Comparison of ENCODE assay signal across 30 mouse cellular contexts in the genomic region with DNA sequence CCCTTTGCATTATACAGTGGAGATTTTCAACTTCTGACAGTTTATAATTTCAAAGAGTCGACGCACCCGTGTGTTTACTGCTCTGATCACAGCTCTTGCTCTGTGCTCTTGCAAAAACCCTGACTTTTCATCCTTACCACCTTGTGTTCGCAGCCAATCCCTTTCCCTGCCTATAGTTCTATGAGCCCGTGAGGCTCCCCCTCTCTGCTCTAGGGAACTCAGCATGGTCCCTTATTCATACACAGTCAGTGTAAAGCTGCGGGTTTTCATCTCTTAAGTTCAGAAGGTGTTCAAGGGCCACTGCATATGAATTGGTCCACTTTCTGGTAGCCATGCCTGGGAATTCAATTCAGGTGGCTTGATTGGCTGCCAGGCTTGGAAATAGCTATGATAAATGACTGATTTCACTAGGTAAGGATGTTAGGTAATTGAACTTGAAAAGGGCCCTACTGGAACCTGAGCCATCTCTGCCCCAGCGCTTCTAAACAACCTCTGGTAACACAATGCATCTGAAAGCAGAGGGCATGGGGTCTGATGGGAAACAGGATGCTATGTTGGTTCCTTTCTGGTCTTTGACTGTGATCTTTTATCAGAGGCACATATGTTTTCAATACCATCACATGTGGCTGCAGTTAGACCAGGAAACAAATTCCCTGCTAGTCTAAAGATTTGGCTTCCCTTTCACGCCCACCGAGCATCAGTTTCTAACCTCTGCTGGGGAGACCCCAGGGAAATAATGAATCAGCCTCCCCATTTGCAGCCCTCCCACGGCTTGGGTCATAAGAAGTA. TPM values are rescaled to one million over a fixed set of nuclear protein-coding genes. Genes with fewer than 3 reads are reported as not detected.
DNase-seq lines count a peak whose midpoint lies in the region; ATAC-seq lines count a peak whose summit lies in the region.
"Had no signal": no experiment of that assay in that cellular context is flagged by ENCODE, and none has a peak within 500 bp of the region (broad histone marks: within the 10 kb centered on the region; RNA-seq: fewer than 3 reads in every experiment).

No protein-coding gene starts in this region.

- H3K36me3 ChIP-seq in forebrain, embryonic 14.5 days (ENCODE audit: control insufficient read depth, insufficient read depth, low read length), result no peaks in the 10 kb centered on the region
- no peaks in the 10 kb centered on the region for H3K36me3 ChIP-seq in forebrain, embryonic 11.5 days (ENCODE audit: control insufficient read depth, insufficient read depth, low read length)
- H3K36me3 ChIP-seq in limb, embryonic 10.5 days, result no peaks in the 10 kb centered on the region
- H3K36me3 ChIP-seq: liver, embryonic 12.5 days; midbrain, embryonic 12.5 days had no signal

- no peaks in the 10 kb centered on the region for H3K27me3 ChIP-seq in forebrain, embryonic 14.5 days (replicated peaks; ENCODE audit: control insufficient read depth, insufficient read depth, low read length)
- no peaks in the 10 kb centered on the region for H3K27me3 ChIP-seq in forebrain, embryonic 11.5 days (ENCODE audit: control insufficient read depth, insufficient read depth, low read length)
- H3K27me3 ChIP-seq in limb, embryonic 10.5 days (ENCODE audit: low read depth, poor library complexity, severe bottlenecking), result no peaks in the 10 kb centered on the region
- H3K27me3 ChIP-seq: CH12.LX; liver, embryonic 12.5 days; midbrain, embryonic 12.5 days had no signal

- no peaks in the 10 kb centered on the region for H3K4me1 ChIP-seq in forebrain, embryonic 14.5 days (ENCODE audit: control insufficient read depth, insufficient read depth, low read length)
- no peaks in the 10 kb centered on the region; the same call in 1 of the 2 replicates for H3K4me1 ChIP-seq in forebrain, embryonic 11.5 days (replicated peaks; ENCODE audit: control insufficient read depth, insufficient read depth, low read length)
- H3K4me1 ChIP-seq in limb, embryonic 10.5 days, result peaks cover 37% of the 10 kb centered on the region
- H3K4me1 ChIP-seq: liver, embryonic 12.5 days; midbrain, embryonic 12.5 days had no signal

- peak; percentile 46; the same call in 1 of the 2 replicates for ATAC-seq in forebrain, embryonic 14.5 days
- ATAC-seq in forebrain, embryonic 11.5 days (replicated peaks; ENCODE audit: low FRiP score), result no peak
- no peak for ATAC-seq in granulocyte monocyte progenitor cell, adult 5-6 weeks (replicated peaks; ENCODE audit: poor library complexity, severe bottlenecking)
- ATAC-seq: hindbrain, embryonic 16.5 days; intestine, postnatal 0 days; liver, embryonic 12.5 days had no signal

- 53% methylated on average over 10 of the region's 10 CpGs for WGBS in forebrain, embryonic 14.5 days
- 47% methylated on average over 10 of the region's 10 CpGs for WGBS in forebrain, embryonic 11.5 days
- WGBS in limb, embryonic 10.5 days, result 40% methylated on average over 10 of the region's 10 CpGs

- H3K27ac ChIP-seq in forebrain, embryonic 14.5 days (ENCODE audit: low read depth, low read length), result no peak overlapping the region
- H3K27ac ChIP-seq in forebrain, embryonic 11.5 days (ENCODE audit: low read depth, low read length), result no peak overlapping the region
- peak overlapping the region; percentile 68 for H3K27ac ChIP-seq in limb, embryonic 10.5 days
- H3K27ac ChIP-seq: gastrocnemius, adult 2 months; kidney, postnatal 0 days; liver, embryonic 12.5 days; midbrain, embryonic 12.5 days had no signal

- no peaks in the 10 kb centered on the region for H3K9me3 ChIP-seq in forebrain, embryonic 14.5 days (replicated peaks; ENCODE audit: control insufficient read depth, low read length)
- no peaks in the 10 kb centered on the region for H3K9me3 ChIP-seq in forebrain, embryonic 11.5 days (ENCODE audit: control insufficient read depth, low read length)
- H3K9me3 ChIP-seq in limb, embryonic 10.5 days (replicated peaks), result no peaks in the 10 kb centered on the region
- H3K9me3 ChIP-seq: liver, embryonic 12.5 days; midbrain, embryonic 12.5 days had no signal

- H3K9ac ChIP-seq in forebrain, embryonic 14.5 days (ENCODE audit: low read length), result no peak overlapping the region
- H3K9ac ChIP-seq in forebrain, embryonic 11.5 days (ENCODE audit: low read length), result no peak overlapping the region
- H3K9ac ChIP-seq: liver, embryonic 12.5 days; midbrain, embryonic 12.5 days had no signal

- peak; percentile 5 for DNase-seq in forebrain, embryonic 14.5 days (ENCODE audit: low spot score)
- DNase-seq in forebrain, embryonic 11.5 days (ENCODE audit: low spot score), result no peak
- DNase-seq in 3T3-L1 (ENCODE audit: low read depth, low spot score), result peak; percentile 12
- peak; percentile 65 for DNase-seq in embryo, embryonic 11 days
- peak; percentile 52 for DNase-seq in limb, embryonic 10.5 days (ENCODE audit: low spot score)
- DNase-seq in layer of hippocampus, adult 8-10 months (ENCODE audit: low spot score in 2 of 2), result no peak
- DNase-seq in thymus, postnatal 14 days, result no peak
- DNase-seq: adrenal gland, postnatal 36 days; cerebellum, adult 2 months; cerebellum, postnatal 36 days; gastrocnemius, adult 2 months; heart, adult 18-20 months; heart, postnatal 36 days; lung, adult 2 months; lung, postnatal 4 days; right cerebral cortex, adult 18-20 months; thymus, postnatal 25 days had no signal

- no peak overlapping the region for H3K4me3 ChIP-seq in forebrain, embryonic 14.5 days (ENCODE audit: low read depth, low read length)
- H3K4me3 ChIP-seq in forebrain, embryonic 11.5 days (ENCODE audit: low read depth, low read length), result no peak overlapping the region
- no peak overlapping the region for H3K4me3 ChIP-seq in limb, embryonic 10.5 days
- H3K4me3 ChIP-seq: gastrocnemius, adult 2 months; liver, embryonic 12.5 days; midbrain, embryonic 12.5 days had no signal

- H3K4me2 ChIP-seq in forebrain, embryonic 14.5 days (ENCODE audit: low read length), result no peak overlapping the region
- no peak overlapping the region for H3K4me2 ChIP-seq in forebrain, embryonic 11.5 days (ENCODE audit: low read depth, low read length, severe bottlenecking)
- H3K4me2 ChIP-seq: liver, embryonic 12.5 days; midbrain, embryonic 12.5 days had no signal

RNA-seq across cellular contexts. Expression of gene Slc22a22, which starts 46.3 kb away (rescaled TPM):
- not detected in 2 replicates for polyA plus RNA-seq in forebrain, embryonic 14.5 days (2014; fragmentation: Nextera tagmentation; extraction: Ambion mirVana)
- not detected in 2 replicates for polyA plus RNA-seq in forebrain, embryonic 11.5 days (2014; fragmentation: Nextera tagmentation; extraction: Ambion mirVana)
- polyA plus RNA-seq in limb, embryonic 10.5 days (2016; fragmentation: Nextera tagmentation; extraction: Ambion mirVana), result not detected in 2 replicates
- not detected for total RNA-seq in layer of hippocampus, adult 8-10 months (2022)
- not detected in 2 replicates for total RNA-seq in granulocyte monocyte progenitor cell, adult 5-6 weeks (2014; fragmentation: Nextera tagmentation)
- total RNA-seq in granulocyte monocyte progenitor cell, adult 5-6 weeks (2017), result not detected in 2 replicates
- total RNA-seq: adrenal gland, postnatal 36 days; CH12.LX; gastrocnemius, adult 2 months; heart, adult 18-20 months; heart, postnatal 36 days; layer of hippocampus, postnatal 25 days; left cerebral cortex, postnatal 25 days; MEL had no signal
- polyA plus RNA-seq: cerebellum, adult 2 months; heart, embryonic 14.5 days; intestine, postnatal 0 days; liver, embryonic 12.5 days; midbrain, embryonic 12.5 days; neural tube, embryonic 11.5 days; small intestine, adult 2 months had no signal

Comparison
In these comparisons a context has a peak if more than half of its experiments do, and no peak if none do; other contexts are left out.
1. DNase-seq: peak in forebrain, embryonic 14.5 days (single experiment), 3T3-L1 (single experiment), embryo, embryonic 11 days (single experiment) and limb, embryonic 10.5 days (single experiment); none in forebrain, embryonic 11.5 days (single experiment), layer of hippocampus, adult 8-10 months (0 of 2) and thymus, postnatal 14 days (single experiment).